Mouse (Mus musculus) c-Kit-negative CD71-positive TER-119-positive erythroid progenitor cells, embryonic 14.5 days (primary cell): ENCODE data around the gene Klhdc7b.

Experiments used
- DNase-seq: peaks from one replicate; pipeline ENCODE4 v3.0.0-alpha.2; 2013; ENCODE audit warnings: low read depth, low spot score

The Klhdc7b gene

DNA sequence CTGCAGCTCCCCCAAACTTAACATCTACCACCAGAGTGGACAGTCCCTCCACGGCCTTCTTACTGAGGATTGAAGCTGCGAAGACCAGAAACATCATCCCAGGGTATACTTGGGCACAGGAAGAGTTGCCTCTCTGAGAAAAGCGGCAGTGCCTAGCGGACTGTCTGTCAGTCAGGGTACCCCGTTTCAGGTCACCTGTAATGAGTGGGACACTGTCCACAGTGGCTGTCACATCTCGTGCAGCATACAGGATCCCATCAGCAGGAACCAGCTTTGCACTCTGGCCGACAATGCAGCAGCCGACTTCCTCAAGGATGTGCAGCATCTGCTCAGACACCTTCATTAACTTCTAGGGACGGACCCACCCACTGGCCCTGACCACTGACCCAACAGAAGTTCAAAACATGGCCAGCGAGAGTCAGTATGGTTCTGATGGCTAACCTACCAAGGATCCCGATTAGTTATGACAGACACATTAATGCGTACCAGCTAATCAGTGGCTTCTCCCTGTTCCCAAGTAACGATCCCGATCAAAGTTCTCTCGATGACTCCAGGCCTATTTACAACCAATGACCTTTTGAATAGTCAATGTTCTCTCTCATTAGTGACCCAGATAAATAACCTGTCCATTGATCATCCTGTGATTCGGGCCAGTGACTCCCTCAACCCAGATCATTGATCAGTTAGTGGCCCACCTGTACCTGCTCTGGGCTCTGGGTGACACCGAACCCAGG is 9.7 kb upstream of the Klhdc7b start:
- no peak for DNase-seq

DNA sequence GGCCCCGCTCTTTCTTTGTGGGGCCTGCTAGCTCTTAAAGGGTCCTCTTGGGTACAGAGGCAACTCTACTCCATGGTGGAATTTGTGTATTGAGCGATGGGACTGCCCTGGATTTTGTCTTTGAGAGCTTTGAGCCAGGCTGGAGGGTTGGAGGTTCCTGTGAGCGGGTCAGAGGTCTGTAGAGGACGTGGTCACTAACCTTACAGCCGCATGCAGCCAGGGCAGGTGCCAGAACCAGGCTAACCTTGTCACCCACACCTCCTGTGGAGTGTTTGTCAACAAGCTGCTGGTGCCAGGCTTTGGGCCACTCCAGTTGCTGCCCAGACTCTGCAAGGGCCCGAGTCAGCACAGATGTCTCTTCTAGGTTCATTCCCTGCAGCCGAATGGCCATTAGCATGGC is 8.7 kb upstream of the Klhdc7b start:
- DNase-seq: no peak

DNA sequence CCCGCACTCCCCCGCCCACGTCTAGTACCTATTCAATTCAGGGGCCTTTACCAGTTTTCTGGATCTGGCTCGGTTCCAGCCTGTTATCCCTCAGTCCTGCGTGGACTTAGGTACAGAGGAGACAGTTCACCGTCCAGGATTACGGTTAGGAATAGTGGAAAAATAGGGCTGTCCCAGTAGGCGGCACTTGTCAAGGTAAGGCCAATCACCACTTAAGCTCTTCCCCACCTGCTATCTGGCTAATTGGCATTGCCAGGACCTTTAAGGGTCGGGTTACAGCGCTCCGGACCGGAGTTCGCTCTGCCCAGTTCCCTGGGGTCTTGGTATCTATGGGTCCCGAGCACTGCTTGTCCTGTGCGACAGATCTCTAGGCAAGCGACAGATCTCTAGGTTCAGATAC is 7.8 kb upstream of the Klhdc7b start, which contains the start of gene Tymp:
TSS of gene Tymp (minus strand) at position 83 of the 400 bp plus-strand sequence.
- DNase-seq: no peak

- DNase-seq: no peak
Measured at GRCm38 (mm10) chr15:89377362-89377761, 7.4 kb upstream of the Klhdc7b start.

- no peak for DNase-seq
Measured at GRCm38 (mm10) chr15:89377938-89378828, 6.5 kb upstream of the Klhdc7b start.

DNA sequence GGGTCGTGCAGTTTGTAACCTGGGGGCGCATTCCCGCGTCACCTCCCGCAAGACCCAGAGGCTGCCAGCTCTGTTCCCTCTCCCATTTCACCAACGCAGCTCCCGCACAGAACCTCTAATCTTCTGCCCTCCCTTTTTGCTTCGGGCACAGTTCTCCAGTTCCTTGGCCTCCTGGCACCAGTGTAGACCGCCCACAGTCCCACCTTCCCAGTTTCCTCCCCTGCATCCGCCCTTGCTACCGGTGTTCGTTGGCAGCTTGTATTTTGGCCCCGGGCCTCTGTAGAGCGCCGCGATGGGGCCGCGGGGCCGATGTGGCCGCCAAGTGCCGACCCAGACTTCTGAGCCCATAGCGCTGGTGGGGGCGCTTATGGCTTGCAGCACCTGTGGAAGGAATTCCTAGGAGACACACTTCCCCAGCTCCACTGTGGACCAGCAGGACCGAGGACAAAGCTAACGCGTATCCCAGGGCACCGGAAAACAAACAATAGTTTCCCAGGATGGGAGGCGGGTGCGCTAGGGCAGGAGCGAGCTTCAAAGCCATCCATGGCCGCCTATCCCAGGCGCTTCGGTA is 5.8 kb upstream of the Klhdc7b start, which contains the start of gene Odf3b:
TSS of gene Odf3b (minus strand) at position 452 of the 571 bp plus-strand sequence.
- DNase-seq: no peak

DNA sequence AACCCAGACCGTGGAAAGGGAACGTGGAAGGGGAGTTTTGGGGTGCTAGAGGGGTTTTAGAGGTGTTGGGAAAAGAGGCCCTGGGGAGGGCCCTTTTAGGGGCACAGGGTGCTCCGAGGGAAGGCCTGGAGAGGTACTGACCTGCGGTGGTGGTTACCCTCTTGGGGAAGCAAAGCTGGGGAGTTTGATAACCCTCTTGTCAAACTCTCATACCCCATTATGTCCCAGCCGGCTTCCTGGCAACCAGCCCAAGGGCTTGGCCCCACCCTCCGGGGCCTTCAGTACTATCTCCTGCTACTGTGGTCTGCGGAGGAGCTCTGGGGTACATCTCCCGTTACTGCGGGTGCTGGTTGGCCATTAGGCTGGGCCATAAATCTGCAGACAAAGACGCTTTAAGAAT is 5.3 kb upstream of the Klhdc7b start:
- no peak for DNase-seq

- DNase-seq: no peak
Measured at GRCm38 (mm10) chr15:89387127-89387526, 2.4 kb downstream of the Klhdc7b start.

DNA sequence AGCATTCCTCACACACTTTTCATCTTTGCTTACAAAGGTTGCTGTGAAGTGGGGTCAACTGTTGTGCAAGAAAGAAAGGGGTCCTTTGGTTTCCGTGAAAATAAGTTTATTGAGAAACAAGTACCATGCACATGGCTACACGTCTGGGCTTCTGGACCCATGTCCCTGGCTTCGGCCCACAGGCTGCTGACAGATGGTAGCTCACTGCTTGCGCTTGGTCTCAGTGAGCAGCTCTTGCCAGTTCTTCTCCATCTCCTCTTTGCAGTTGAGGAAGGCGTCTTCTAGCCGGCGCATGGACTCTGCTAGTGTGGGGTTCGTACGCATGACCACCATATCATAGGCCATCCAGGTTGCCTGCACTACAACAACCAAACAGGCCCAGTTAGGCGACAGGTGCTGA is 5.4 kb downstream of the Klhdc7b start:
- no peak for DNase-seq

DNA sequence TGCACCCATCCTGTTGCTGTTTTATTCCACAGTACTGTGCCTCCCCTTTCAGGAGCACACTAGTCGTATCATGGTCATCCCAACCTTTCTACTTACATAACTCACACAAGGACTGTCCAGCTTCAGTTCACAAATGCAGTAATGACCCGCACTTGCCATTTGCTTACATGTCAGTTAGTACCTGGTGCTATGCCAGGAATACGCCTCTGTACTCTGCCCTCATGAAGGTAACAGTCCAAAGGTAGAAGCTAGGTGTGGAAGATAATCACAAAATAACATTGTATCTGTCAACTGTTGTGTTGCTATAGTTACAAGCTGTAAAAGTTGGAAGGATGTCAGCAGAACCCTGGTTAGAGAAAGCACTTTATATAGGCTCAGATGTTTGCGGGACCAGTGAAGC is 12.2 kb downstream of the Klhdc7b start:
- no peak for DNase-seq

DNA sequence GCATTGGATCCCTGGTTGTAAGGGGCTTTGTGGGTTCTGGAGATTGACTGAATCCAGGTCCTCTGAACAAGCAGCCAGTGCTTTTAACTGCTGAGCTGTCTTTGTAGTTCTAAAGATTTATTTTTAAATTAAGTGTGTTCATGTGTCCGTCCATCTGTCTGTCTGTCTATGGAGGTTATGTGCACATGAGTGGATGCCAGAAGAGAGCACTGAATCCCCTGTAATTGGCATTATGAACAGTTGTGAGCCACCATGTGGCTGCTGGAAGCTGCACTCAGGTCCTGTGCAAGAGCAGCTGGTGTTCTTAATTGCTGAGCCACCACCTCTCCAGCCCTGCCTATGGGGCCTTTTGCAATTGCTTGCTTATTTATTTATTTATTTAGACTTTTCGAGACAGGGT is 13.4 kb downstream of the Klhdc7b start:
- DNase-seq: no peak

DNA sequence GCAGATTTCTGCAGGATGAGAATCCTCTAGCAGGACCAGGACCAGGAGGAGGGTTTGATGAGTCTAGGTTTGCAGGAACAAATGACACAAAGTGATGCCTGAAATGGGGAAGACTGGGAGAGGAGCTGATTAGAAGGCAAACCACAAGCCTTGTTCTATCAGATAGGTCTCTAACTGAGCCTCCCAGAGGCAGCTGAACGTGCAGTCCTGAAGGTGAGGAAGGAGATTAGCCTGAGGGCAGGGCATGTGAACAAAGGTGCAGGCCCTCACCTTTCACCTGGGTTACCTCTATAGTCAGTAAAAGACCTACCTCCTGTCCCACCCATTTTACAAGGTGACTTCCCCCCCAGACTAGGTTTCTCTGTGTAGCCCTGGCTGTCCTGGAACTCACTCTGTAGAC is 15.0 kb downstream of the Klhdc7b start:
- no peak for DNase-seq

DNA sequence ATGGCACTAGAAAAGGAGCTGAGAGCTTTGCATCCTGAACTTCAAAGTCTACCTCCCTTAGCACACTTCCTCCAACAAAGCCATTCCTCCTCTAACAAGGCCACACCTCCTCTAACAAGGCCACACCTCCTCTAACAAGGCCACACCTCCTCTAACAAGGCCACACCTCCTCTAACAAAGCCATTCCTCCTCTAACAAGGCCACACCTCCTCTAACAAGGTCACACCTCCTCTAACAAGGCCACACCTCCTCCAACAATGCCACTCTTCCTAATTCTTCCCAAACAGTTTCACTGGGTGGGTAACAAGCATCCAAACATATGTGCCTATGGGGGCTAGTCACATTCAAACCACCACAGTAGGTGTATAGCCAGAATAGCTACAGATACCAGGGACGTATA is 17.8 kb downstream of the Klhdc7b start:
- DNase-seq: no peak

DNA sequence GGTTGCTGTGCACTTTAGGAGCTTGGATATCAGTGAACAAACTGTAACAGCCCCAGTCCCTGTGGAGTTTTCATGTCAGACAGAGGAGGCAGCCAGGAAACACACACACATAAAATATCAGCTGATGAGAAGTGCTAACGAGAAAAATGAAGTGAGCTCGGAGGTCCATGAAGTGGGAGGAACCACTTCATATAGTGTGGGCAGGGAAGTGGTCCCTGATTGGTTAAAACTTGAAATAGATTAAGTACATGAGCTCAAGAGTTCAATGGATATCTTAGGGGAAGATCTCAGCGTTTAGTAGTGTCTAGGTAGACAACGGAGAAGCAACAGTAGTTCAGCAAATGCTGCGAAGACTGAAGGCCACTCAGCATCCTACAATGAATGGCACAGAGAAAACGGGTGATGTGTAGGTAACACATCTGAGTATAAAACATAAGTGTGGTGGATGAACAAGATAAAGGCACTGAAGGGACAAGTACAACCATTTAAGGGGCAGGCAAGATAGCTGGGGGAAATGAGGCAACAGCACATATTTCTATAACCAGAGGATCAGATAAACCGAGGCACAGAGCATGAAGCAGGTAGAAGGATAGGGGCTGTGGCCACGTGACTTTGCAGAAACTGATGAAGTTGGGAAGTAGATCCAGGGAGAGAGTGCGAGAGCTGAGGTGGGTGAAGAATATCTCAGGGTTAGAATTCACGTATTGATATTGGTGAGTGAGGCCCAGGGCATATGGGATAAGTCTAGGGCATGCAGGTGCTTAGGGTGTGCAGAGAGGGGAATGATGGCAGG is 20.3 kb downstream of the Klhdc7b start:
- no peak for DNase-seq

DNA sequence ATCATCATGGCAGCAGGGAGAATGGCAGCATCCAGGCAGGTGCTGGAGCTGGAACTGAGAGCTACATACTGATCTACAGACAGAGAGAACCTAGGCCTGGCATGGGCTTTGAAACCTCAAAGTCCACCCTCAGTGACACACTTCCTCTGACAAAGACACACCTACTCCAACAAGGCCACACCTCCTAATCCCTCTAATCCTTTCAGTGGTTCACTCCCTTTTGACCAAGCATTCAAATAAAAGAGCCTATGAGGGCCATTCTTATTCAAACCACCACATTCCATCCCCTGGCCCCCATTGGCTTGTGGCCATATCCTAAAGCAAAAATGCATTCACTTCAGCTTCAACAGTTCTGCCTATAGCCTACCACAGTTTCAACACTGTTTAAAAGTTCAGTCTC is 22.0 kb downstream of the Klhdc7b start:
- no peak for DNase-seq

DNA sequence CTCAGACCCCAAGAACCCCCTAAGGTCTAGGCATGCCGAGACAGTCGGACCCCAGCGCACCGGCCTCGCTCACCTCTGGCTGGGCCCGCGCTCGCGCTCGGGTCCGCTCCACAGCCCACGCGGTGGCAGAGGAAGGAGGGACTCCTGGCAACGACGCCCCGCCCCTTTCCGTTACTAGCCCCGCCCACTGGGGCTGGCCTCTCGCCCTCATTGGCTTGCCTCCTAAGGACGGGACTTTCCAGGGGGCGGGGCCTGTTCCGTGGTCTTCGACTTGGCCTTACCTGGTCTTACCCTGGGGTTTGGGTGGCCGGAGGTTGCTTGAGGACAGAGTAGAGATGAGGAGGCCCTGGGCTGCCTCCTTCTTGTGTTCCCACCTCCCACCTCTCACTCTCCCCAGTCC is 25.4 kb downstream of the Klhdc7b start, which contains the start of gene Syce3:
TSS of gene Syce3 (minus strand) at position 386 of the 400 bp plus-strand sequence.
- no peak for DNase-seq

GRCm38 (mm10) chr15:89415282-89415681 is 30.6 kb downstream of the Klhdc7b start:
- DNase-seq: no peak

GRCm38 (mm10) chr15:89421938-89422337 is 37.2 kb downstream of the Klhdc7b start:
- no peak for DNase-seq

- no peak for DNase-seq
Measured at GRCm38 (mm10) chr15:89424621-89425020, 39.9 kb downstream of the Klhdc7b start.

DNA sequence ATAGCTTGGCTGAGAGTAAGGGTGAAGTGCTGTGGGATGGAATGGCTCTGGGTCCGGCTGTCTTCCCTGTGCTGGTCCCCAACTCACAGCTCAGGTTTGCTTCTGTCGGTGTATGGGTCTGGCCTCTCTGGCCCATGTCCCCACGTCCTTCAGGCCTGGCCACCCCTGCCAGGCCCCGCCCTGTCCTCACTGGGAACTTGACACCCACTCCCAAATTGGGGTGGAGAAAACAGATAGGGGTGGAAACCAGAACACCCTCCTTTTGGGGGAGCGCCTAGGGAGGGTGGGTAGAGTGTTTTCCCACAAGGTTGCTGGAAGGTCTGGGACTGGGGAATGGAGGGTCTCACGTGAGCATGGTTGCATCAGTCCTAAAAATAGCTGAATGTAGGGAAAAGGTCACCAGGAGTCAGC is 41.0 kb downstream of the Klhdc7b start, which contains the start of gene Cpt1b:
TSS of gene Cpt1b (minus strand) at position 153 of the 411 bp plus-strand sequence.
- DNase-seq: no peak

GRCm38 (mm10) chr15:89426716-89427115 is 42.0 kb downstream of the Klhdc7b start:
- DNase-seq: no peak
